Mouse (Mus musculus) left cerebral cortex, postnatal 36 days (tissue): ENCODE measurements around the gene Coasy. TPM values are rescaled to one million over a fixed set of nuclear protein-coding genes. Genes with fewer than 3 reads are reported as not detected.
"Not testable (repeated sequence)": the region's sequence is repeated elsewhere in the genome, so short reads cannot be mapped to it uniquely, and the experiment has no call there.

Source experiments
- DNase-seq, 2 experiments: peaks; one replicate each; pipeline ENCODE4 v3.0.0; 2021 to 2022; ENCODE audit warnings: low spot score in 2 of 2, mixed read lengths in 1 of 2
- intact Hi-C: fragments of 180-260 bp; cut with DNase I; formaldehyde crosslinking; loops from one replicate; pipeline ENCODE4 v1.15.1; 2025
- total RNA-seq, 2 experiments: library from RNA; stranded (reverse); gene quantifications; 2 replicates each; pipeline ENCODE4 v1.2.3; 2021

Gene Coasy
- total RNA-seq, 2 experiments from 2014 or later = 22.7 to 26.3 TPM

- intact Hi-C loops, DNase-seq: not testable (repeated sequence)
Observed at GRCm38 (mm10) chr11:101124494-101124893, 42.1 kb downstream of the Coasy start.

- DNase-seq, intact Hi-C loops: not testable (repeated sequence)
Observed at GRCm38 (mm10) chr11:101125008-101125407, 42.6 kb downstream of the Coasy start.

- intact Hi-C loops = no loop called here
- DNase-seq = no peak
Observed at GRCm38 (mm10) chr11:101127075-101127474, 44.7 kb downstream of the Coasy start.

- no peak for DNase-seq
- intact Hi-C loops = no loop called here
Observed at GRCm38 (mm10) chr11:101128996-101129577, 46.7 kb downstream of the Coasy start.

GRCm38 (mm10) chr11:101130056-101130756 is 47.8 kb downstream of the Coasy start:
- no peak for DNase-seq
- intact Hi-C loops = no loop called here

GRCm38 (mm10) chr11:101131187-101131586 is 48.8 kb downstream of the Coasy start:
- DNase-seq = no peak
- intact Hi-C loops = no loop called here

- intact Hi-C loops = no loop called here
- no peak for DNase-seq
Observed at GRCm38 (mm10) chr11:101131701-101132100, 49.3 kb downstream of the Coasy start.

- intact Hi-C loops = no loop called here
- DNase-seq = no peak
Observed at GRCm38 (mm10) chr11:101133037-101133436, 50.7 kb downstream of the Coasy start.

- DNase-seq = no peak
- intact Hi-C loops = no loop called here
Observed at GRCm38 (mm10) chr11:101134217-101134865, 52.0 kb downstream of the Coasy start.

Other genes starting within 250 kb of the Coasy start
- 10 to 100 TPM; 22.3 to 23.1 TPM for gene Stat5b, start 231.8 kb upstream of the Coasy start, total RNA-seq
- 1 to 10 TPM; 1.3 to 1.4 TPM for gene Stat5a, start 223.2 kb upstream of the Coasy start, total RNA-seq
- gene Stat3, start 143.0 kb upstream of the Coasy start, total RNA-seq = 10 to 100 TPM; 29.6 to 44.7 TPM
- 10 to 100 TPM; 17.4 to 20.4 TPM for gene Cavin1, start 111.7 kb upstream of the Coasy start, total RNA-seq
- gene Atp6v0a1, start 73.1 kb upstream of the Coasy start, total RNA-seq = 100 to 1,000 TPM; 439 to 446 TPM
- 1 to 10 TPM; 8.8 to 9.1 TPM for gene Naglu, start 12.6 kb upstream of the Coasy start, total RNA-seq
- gene Hsd17b1, start 4.2 kb upstream of the Coasy start, total RNA-seq = under 1 TPM; 0.70 to 0.79 TPM
- gene Mlx, start 4.7 kb downstream of the Coasy start, total RNA-seq = 10 to 100 TPM; 38.9 to 41.8 TPM
- 1 to 10 TPM; 2.1 to 3.1 TPM for gene Psmc3ip, start 12.9 kb downstream of the Coasy start, total RNA-seq
- gene Retreg3, start 37.3 kb downstream of the Coasy start, total RNA-seq = 10 to 100 TPM; 53.8 to 58.0 TPM
- gene Tubg1, start 37.4 kb downstream of the Coasy start, total RNA-seq = 10 to 100 TPM; 45.7 to 49.2 TPM
- gene Tubg2, start 73.3 kb downstream of the Coasy start, total RNA-seq = 10 to 100 TPM; 49.7 to 62.4 TPM
- 100 to 1,000 TPM; 167 to 172 TPM for gene Cntnap1, start 88.0 kb downstream of the Coasy start, total RNA-seq
- 10 to 100 TPM; 12.3 TPM for gene Plekhh3, start 88.8 kb downstream of the Coasy start, total RNA-seq
- under 1 TPM in 1 of 2 experiments, not detected in 1; 0.37 TPM for gene Ccr10, start 92.9 kb downstream of the Coasy start, total RNA-seq
- 10 to 100 TPM; 47.8 to 52.1 TPM for gene Ezh1, start 143.9 kb downstream of the Coasy start, total RNA-seq
- gene Ramp2, start 163.5 kb downstream of the Coasy start, total RNA-seq = 10 to 100 TPM; 33.2 to 39.4 TPM
- gene Vps25, start 171.1 kb downstream of the Coasy start, total RNA-seq = 10 to 100 TPM; 62.0 to 63.0 TPM
- 1 to 10 TPM; 4.3 to 8.4 TPM for gene Wnk4, start 178.0 kb downstream of the Coasy start, total RNA-seq
- gene Cntd1, start 196.4 kb downstream of the Coasy start, total RNA-seq = under 1 TPM; 0.42 to 0.84 TPM
- 100 to 1,000 TPM in 1 of 2 experiments, 10 to 100 TPM in 1; 97.7 to 112 TPM for gene Coa3, start 196.5 kb downstream of the Coasy start, total RNA-seq
- 100 to 1,000 TPM; 206 to 237 TPM for gene Becn1, start 219.7 kb downstream of the Coasy start, total RNA-seq
- 100 to 1,000 TPM; 114 to 133 TPM for gene Psme3, start 233.6 kb downstream of the Coasy start, total RNA-seq
- 1 to 10 TPM; 4.4 to 7.2 TPM for gene Aoc2, start 242.5 kb downstream of the Coasy start, total RNA-seq
- under 1 TPM; 0.76 to 0.79 TPM for gene Aoc3, start 248.0 kb downstream of the Coasy start, total RNA-seq